Mouse (Mus musculus) Patski (cell line): ENCODE data around the gene Ripor3. TPM values are rescaled to one million over a fixed set of nuclear protein-coding genes. Genes with fewer than 3 reads are reported as not detected.

Experiments
- ATAC-seq: fragments of 100-300 bp; one replicate; pipeline ENCODE4 v1.8.0; 2021
- CTCF ChIA-PET: fragments of 350-600 bp; sonication (Branson Sonifier 250); formaldehyde crosslinking; loops from one replicate; lab custom pipeline; 2022; ENCODE audit warnings: inconsistent platforms; lab: Charles Lee
- POLR2A ChIA-PET: fragments of 350-600 bp; sonication (Branson Sonifier 250); formaldehyde crosslinking; loops from one replicate; lab custom pipeline; 2022; ENCODE audit warnings: antibody characterized with exemption, inconsistent platforms; lab: Charles Lee
- DNase-seq: peaks from one replicate; pipeline ENCODE4 v3.0.0-alpha.2; 2011; ENCODE audit warnings: low read depth, low spot score
- H3K27me3 ChIP-seq: fragments of 371-371 bp; one replicate; pipeline ENCODE4 v1.5.1; 2021
- CTCF ChIP-seq: fragments of 100-300 bp; IDR thresholded peaks from one replicate; pipeline ENCODE4 v1.5.1; 2021
- in situ Hi-C: fragments of 300-500 bp; cut with MboI; formaldehyde crosslinking; loops from 3 replicates; pipeline ENCODE4 v1.11.1; 2018; ENCODE audit warnings: low pct_unique_long_range_greater_than_20kb, mixed read lengths
- polyA plus RNA-seq: library from polyadenylated mRNA; unstranded; gene quantifications from one replicate; pipeline ENCODE4 v1.2.3, GENCODE M21; 2021

The Ripor3 gene
- polyA plus RNA-seq, 1 experiment from 2014 or later = 0.39 TPM

DNA sequence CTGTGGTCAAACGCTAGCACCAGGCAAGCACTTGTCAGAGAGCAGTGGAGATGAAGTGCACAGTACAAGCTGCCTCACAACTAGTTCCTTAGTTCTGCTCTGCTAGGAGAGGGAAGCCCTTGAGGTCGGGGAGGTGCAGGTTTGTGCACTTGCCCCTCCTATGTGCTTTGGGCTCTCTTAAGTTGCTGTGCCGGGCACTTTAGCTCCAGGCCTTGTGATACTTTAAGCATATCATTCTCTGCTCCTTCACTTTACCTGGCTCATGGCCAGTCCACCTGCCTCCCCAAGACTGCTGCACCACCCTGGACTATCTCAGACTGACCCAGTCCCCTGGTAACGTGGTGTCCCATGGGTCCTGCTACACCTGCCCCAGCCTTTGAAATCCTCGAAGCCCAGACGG lies 62.4 kb downstream of the Ripor3 start:
- no peak for TF ChIP-seq CTCF
- ChIA-PET POLR2A (interaction anchor here (1.8 to 3.2 kb wide), 2 partner anchors 8 to 13 kb away, joined by 4 to 13 read pairs; no protein-coding TSS in a partner anchor), CTCF (no interaction called here)
- in situ Hi-C loops = no loop called here
- ATAC-seq (no peak), DNase-seq (no peak)
- H3K27me3 ChIP-seq = no peaks in the 10 kb centered on the region

DNA sequence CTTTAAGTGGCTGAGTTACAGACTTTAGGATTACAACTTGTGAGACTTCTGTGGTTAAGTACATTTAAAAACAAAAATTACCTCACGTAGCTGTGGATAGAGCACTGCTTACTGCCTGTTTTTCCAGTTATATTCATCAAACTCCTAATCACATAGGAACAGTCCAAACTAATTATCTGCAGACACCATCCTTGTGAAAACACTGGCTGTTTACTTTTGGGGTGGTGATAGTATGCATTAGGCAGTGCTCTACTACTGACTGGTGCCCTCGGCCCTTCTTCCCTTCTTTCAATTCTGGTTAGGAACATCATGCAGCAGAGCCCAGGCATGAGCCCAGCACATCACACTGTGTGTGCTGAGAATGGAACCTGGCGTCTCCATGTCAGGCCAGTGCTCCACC lies 63.2 kb downstream of the Ripor3 start:
- ATAC-seq = no peak
- ChIA-PET CTCF (no interaction called here), POLR2A (no interaction called here)
- DNase-seq = no peak
- in situ Hi-C loops = no loop called here
- TF ChIP-seq CTCF = no peak
- no peaks in the 10 kb centered on the region for H3K27me3 ChIP-seq

DNA sequence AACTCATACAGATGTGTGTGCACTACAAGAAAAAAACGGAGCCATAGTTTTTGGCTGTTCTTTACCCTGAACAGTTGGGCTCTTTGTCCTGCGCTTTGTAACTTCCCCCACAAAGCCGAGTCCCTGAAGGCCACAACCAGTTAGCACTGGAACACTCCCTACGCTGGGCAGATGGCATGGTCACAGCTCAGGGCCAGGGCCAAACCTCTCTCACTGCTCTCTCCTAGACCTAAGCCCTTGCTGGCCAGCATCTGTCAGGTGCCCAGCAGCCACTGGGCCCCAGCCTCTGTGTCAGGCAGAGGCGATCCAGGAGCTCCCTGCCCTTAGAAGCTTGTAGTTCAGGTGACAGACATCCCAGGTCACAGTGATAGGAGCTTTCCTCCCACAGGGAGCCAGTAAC lies 65.0 kb downstream of the Ripor3 start:
- in situ Hi-C loops = no loop called here
- no peak for ATAC-seq
- CTCF ChIA-PET = interaction anchor here (1.4 kb wide), 1 partner anchor 12 kb away, joined by 3 read pairs; no protein-coding TSS in a partner anchor

DNA sequence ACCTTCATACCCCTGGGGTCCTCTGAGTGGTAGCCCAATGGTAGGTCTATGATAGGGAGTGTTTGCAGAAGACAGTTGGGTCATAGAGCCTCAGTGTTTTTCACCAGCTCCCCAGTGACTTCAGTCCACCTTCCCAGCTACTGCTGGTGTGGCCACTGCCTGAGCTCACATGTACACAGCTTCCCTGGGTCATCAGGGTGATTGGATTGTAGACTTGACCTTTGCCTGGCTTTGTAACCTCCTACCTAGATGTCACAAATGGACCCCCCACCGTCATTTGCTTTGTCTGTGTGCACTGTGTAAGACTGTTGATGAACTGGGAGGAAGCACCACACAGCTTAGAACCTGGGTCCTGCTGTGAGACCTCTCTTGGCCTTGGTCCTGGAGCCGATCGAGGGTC lies 66.2 kb downstream of the Ripor3 start:
- no peak for ATAC-seq
- no peak for DNase-seq
- in situ Hi-C loops = no loop called here
- no peak for TF ChIP-seq CTCF
- ChIA-PET POLR2A (interaction anchor here (1.0 kb wide), 1 partner anchor 12 kb away, joined by 4 read pairs; the partner anchor contains the start of gene Ptpn1), CTCF (interaction anchor here (0.7 to 1.0 kb wide), 2 partner anchors 9 to 14 kb away, joined by 3 read pairs; no protein-coding TSS in a partner anchor)
- H3K27me3 ChIP-seq = no peaks in the 10 kb centered on the region

More for the DNA sequence above, 65.0 kb downstream of the Ripor3 start:
- DNase-seq = no peak
- no peaks in the 10 kb centered on the region for H3K27me3 ChIP-seq
- no peak for TF ChIP-seq CTCF
- POLR2A ChIA-PET = no interaction called here

DNA sequence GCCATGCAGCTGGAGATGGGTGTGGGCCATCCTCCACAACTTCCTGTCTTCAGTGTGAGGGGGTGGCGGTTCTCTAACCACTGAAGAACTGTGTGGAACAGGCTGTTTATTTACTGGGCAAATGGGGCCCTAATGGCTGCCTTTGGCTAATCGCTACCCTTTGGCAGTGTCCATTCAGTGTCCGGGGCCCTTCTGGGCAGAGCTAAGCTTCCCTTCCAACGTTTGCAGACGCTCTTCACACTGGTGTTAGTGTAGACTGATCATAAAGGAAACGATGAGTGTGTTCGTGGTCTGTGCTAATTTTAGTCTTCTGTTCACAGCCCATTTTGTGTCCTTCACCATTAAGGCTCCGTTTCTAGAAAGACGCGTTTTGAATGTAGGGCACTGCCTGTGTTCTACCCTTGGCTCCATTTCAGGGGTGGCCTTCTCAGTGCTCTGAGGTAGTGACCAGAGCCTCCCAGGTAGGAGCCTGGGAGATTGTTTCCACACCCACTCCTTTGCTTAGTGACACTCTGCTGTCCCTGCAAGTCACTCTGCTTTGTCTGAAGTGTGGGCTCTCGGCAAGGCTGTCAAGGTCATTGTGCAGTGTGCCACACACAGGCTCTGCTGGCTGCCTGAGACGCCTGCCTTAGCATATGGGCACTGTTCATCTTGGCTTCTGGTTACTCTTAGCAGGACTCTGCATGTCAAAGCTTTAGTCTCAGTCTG lies 67.3 kb downstream of the Ripor3 start:
- TF ChIP-seq CTCF = no peak
- ATAC-seq (no peak), DNase-seq (no peak)
- POLR2A ChIA-PET = no interaction called here
- no peaks in the 10 kb centered on the region for H3K27me3 ChIP-seq
- in situ Hi-C loops = no loop called here
- CTCF ChIA-PET = interaction anchor here (0.7 to 2.6 kb wide), 5 partner anchors 8 to 67 kb away, joined by 3 to 6 read pairs (median 3); partner anchors contain the start of gene Ripor3

DNA sequence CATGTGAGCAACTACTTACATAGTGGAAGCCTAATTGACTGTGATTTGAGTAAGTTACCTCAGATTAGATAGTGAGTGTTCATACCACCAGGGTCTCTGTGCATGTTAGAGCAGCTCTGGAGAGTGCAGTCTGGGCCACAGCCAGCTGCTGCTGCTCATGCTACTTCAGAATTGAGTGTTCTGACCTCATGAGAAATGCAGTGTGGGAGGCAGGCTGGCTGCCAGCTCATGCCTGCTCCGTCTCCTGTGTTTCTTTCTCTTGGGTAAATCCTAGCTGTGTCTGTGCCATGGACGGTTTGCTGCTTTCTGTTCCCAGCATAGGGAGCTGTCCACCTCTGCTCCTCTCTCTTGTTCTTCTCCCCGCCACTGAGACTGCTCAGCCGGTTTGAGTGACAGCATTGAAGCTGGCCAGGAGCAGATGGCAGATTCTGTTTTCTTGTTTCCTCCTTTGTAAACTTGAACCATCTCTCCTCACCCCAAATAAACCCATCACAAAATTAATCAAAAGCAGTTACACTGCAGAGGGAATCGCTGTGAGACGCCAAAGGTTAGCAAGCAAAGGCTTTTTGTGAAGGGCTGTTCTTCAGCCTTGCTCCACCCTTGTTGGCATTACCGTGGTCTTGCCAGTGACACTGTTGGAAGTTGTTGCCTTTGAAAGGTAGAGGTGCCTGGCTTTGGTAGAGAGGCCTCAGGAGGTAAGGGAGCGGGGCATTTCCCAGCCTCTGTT lies 68.1 kb downstream of the Ripor3 start:
- CTCF ChIA-PET = interaction anchor here (0.7 to 2.6 kb wide), 4 partner anchors 9 to 68 kb away, joined by 3 to 6 read pairs (median 4); partner anchors contain the start of gene Ripor3
- in situ Hi-C loops = no loop called here
- DNase-seq (no peak), ATAC-seq (peak; percentile 53)
- no peak for TF ChIP-seq CTCF
- H3K27me3 ChIP-seq = no peaks in the 10 kb centered on the region
- POLR2A ChIA-PET = no interaction called here

DNA sequence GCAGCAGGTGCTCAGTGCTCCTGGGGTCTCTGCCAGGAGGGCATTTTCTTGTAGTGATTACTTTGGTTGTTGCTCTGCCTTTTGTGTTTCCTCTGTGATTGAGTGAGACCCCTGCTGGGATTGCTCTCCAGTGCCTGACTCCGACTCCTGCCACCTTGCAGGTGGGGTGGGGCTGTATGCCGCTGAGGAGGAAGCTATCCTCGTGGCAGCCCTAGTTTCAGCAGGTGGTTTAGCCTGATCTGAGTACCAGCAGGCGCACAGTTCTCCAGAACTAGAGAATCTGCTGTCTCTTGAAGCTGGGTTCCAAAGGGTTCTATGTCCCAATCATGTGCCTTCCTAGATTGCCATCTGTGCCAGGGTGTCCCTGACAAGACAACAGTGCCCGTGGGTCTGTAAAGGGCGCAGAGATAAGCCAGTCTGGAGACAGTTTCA lies 68.7 kb downstream of the Ripor3 start:
- DNase-seq = no peak
- no peak for ATAC-seq
- no peaks in the 10 kb centered on the region for H3K27me3 ChIP-seq
- ChIA-PET CTCF (interaction anchor here (0.7 to 2.6 kb wide), 3 partner anchors 9 to 68 kb away, joined by 3 to 6 read pairs (median 5); partner anchors contain the start of gene Ripor3), POLR2A (no interaction called here)
- in situ Hi-C loops = no loop called here
- no peak for TF ChIP-seq CTCF

DNA sequence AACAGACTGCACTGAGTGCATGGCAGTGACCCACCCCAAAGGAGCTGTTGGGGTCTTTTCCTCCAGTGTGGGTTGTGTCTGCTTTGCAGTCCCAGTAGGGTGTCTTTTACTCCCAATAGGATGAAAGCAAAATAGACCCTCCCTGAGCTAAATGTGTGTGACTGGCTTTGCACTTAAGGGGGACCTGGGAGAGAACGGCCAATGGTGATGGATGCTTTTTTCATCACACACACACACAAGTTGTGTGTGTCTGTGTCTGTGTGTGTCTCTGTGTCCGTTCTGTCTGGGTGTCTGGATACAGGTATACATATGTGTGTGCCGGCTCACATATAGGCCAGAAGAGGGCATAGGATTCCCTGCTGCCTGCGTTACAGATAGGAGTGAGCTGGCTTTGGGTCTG lies 69.1 kb downstream of the Ripor3 start:
- ATAC-seq (no peak), DNase-seq (no peak)
- POLR2A ChIA-PET = interaction anchor here (2.8 kb wide), 1 partner anchor 8 kb away, joined by 13 read pairs; no protein-coding TSS in a partner anchor
- CTCF ChIA-PET = interaction anchor here (0.7 to 2.6 kb wide), 3 partner anchors 8 to 69 kb away, joined by 3 to 6 read pairs (median 5); partner anchors contain the start of gene Ripor3
- H3K27me3 ChIP-seq = no peaks in the 10 kb centered on the region
- in situ Hi-C loops = no loop called here
- no peak for TF ChIP-seq CTCF

DNA sequence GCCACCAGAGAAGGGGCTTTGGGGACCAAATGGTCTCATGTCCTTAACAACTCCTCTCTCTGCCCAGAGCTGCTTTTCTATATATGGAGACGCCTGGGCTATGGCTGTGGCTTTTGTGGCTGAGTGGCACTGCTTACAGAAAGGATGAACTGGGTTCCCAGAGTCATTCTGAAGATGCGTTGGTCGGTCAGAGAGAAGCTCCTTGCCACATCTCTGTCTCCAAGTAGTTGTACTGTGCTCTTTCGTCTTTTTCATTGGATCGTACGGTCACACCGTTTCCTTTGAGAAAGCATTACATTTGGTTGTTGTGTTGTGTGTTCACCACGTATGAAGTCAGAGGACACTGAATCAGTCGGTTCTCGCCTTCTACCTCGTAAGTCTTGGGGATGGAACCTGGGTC lies 69.8 kb downstream of the Ripor3 start:
- POLR2A ChIA-PET = interaction anchor here (2.8 kb wide), 1 partner anchor 9 kb away, joined by 13 read pairs; no protein-coding TSS in a partner anchor

DNA sequence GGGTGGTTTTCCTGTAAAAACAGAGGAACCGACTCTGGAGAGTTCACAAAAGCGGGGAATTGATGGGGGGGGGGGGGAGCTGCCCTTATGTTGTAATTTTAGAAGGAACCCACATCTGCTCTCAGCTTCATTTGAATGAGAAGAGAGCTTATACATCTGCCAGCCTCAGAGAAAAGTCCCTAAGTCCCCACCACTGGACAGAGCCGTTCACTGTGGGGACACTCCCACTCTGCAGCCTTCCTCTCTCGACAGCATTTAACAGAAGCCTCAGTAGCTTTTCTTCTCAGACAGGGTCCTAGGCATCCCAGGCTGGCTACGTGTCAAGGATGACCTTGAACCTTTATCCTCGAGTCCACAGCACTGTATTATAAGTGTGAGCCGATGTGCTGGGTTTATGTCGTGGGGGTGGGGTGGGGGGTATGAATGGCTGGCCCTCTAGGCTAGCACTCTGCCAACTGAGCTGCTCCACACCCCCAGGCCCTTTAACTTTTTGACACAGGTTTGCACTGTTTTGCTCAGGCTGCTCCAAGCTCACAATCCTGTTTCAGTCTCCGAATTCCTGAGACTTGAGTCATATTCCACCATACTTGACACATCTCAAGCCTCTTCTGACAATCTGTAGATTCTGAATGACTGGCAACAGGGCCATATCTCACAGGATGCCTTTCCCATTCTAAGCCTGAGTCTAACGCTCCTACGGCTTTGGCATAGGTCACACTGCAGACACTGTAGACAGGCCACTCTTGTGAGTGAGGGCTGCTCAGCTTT lies 70.6 kb downstream of the Ripor3 start:
- no peak for ATAC-seq
- no peak for TF ChIP-seq CTCF
- in situ Hi-C loops = no loop called here
- ChIA-PET CTCF (interaction anchor here (0.7 to 2.4 kb wide), 5 partner anchors 9 to 70 kb away, joined by 3 to 7 read pairs (median 3); partner anchors contain the start of gene Ripor3), POLR2A (interaction anchor here (2.8 kb wide), 1 partner anchor 10 kb away, joined by 13 read pairs; no protein-coding TSS in a partner anchor)
- no peaks in the 10 kb centered on the region for H3K27me3 ChIP-seq
- no peak for DNase-seq

More for the DNA sequence above, 69.8 kb downstream of the Ripor3 start:
- CTCF ChIA-PET = interaction anchor here (1.2 to 2.6 kb wide), 3 partner anchors 9 to 69 kb away, joined by 3 to 7 read pairs (median 5); partner anchors contain the start of gene Ripor3
- TF ChIP-seq CTCF = no peak
- no peaks in the 10 kb centered on the region for H3K27me3 ChIP-seq
- in situ Hi-C loops = no loop called here
- ATAC-seq (no peak), DNase-seq (no peak)
